Mouse (Mus musculus): ENCODE results near the gene Abcb5. TPM values are rescaled to one million over a fixed set of nuclear protein-coding genes. Genes with fewer than 3 reads are reported as not detected.

Abcb5 gene
- polyA plus RNA-seq, 1 experiment from 2014 or later: not detected

GRCm38 (mm10) chr12:118846221-118846620, 120.0 kb downstream of the Abcb5 start, which contains the start of gene Sp8:
Sp8 (plus strand) TSS chr12:118846329.
- Histone ChIP-seq H3K4me1 (peaks cover 88% of the 10 kb centered on the region), H3K9me3 (no peaks in the 10 kb centered on the region), H3K36me3 (replicated peaks) (peaks cover 19% of the 10 kb centered on the region), H3K27me3 (ENCODE audit: poor library complexity, severe bottlenecking) (peaks cover 98% of the 10 kb centered on the region), H3K4me3 (peak within 1 kb of the TSS; percentile 66), H3K27ac (peak within 1 kb of the TSS; percentile 95)
- WGBS: under 1% methylated on average over 6 of the region's 6 CpGs
- peak; percentile 37 for DNase-seq (ENCODE audit: extremely low spot score, low spot score)

- peaks cover 100% of the 10 kb centered on the region for H3K27me3 ChIP-seq (ENCODE audit: poor library complexity, severe bottlenecking)
- H3K4me1 ChIP-seq: peaks cover 97% of the 10 kb centered on the region
- WGBS: 3% methylated on average over 3 of the region's 3 CpGs
- H3K9me3 ChIP-seq: no peaks in the 10 kb centered on the region
- DNase-seq (ENCODE audit: extremely low spot score, low spot score): no peak
- peaks cover 19% of the 10 kb centered on the region for H3K36me3 ChIP-seq (replicated peaks)
- peak overlapping the region; percentile 66 for H3K4me3 ChIP-seq
- 0 out of 2 replicates have a peak overlapping the region, but pooled peaks have one; percentile 95 for H3K27ac ChIP-seq
Measured at GRCm38 (mm10) chr12:118845351-118845750, 120.9 kb downstream of the Abcb5 start.

GRCm38 (mm10) chr12:118844841-118845240, 121.4 kb downstream of the Abcb5 start:
- H3K4me1 ChIP-seq: peaks cover 98% of the 10 kb centered on the region
- H3K4me3 ChIP-seq: no peak overlapping the region
- H3K9me3 ChIP-seq: no peaks in the 10 kb centered on the region
- no peak overlapping the region for H3K27ac ChIP-seq
- H3K27me3 ChIP-seq (ENCODE audit: poor library complexity, severe bottlenecking): peaks cover 100% of the 10 kb centered on the region
- H3K36me3 ChIP-seq (replicated peaks): peaks cover 15% of the 10 kb centered on the region
- no peak for DNase-seq (ENCODE audit: extremely low spot score, low spot score)
- 5% methylated on average over 3 of the region's 3 CpGs for WGBS

- peak overlapping the region; percentile 53 for H3K4me3 ChIP-seq
- H3K27ac ChIP-seq: peak overlapping the region; percentile 88
- H3K9me3 ChIP-seq: no peaks in the 10 kb centered on the region
- peaks cover 98% of the 10 kb centered on the region for H3K4me1 ChIP-seq
- peaks cover 8% of the 10 kb centered on the region for H3K36me3 ChIP-seq (replicated peaks)
- DNase-seq (ENCODE audit: extremely low spot score, low spot score): no peak
- peaks cover 100% of the 10 kb centered on the region for H3K27me3 ChIP-seq (ENCODE audit: poor library complexity, severe bottlenecking)
Measured at GRCm38 (mm10) chr12:118844111-118844510, 122.1 kb downstream of the Abcb5 start.

- peak overlapping the region; percentile 53 for H3K4me3 ChIP-seq
- DNase-seq (ENCODE audit: extremely low spot score, low spot score): peak; percentile 68
- peak overlapping the region; percentile 88 for H3K27ac ChIP-seq
- peaks cover 100% of the 10 kb centered on the region for H3K27me3 ChIP-seq (ENCODE audit: poor library complexity, severe bottlenecking)
- WGBS: under 1% methylated on average over 33 of the region's 33 CpGs
- H3K9me3 ChIP-seq: no peaks in the 10 kb centered on the region
- no peaks in the 10 kb centered on the region for H3K36me3 ChIP-seq (replicated peaks)
- H3K4me1 ChIP-seq: peaks cover 99% of the 10 kb centered on the region
Measured at GRCm38 (mm10) chr12:118842671-118843411, 123.4 kb downstream of the Abcb5 start.

- H3K4me1 ChIP-seq: peaks cover 100% of the 10 kb centered on the region
- no peak for DNase-seq (ENCODE audit: extremely low spot score, low spot score)
- H3K27me3 ChIP-seq (ENCODE audit: poor library complexity, severe bottlenecking): peaks cover 100% of the 10 kb centered on the region
- 7% methylated on average over 6 of the region's 6 CpGs for WGBS
- no peaks in the 10 kb centered on the region for H3K36me3 ChIP-seq (replicated peaks)
- peak overlapping the region; percentile 88 for H3K27ac ChIP-seq
- peak overlapping the region; percentile 53 for H3K4me3 ChIP-seq
- no peaks in the 10 kb centered on the region for H3K9me3 ChIP-seq
Measured at GRCm38 (mm10) chr12:118841971-118842550, 124.2 kb downstream of the Abcb5 start.

GRCm38 (mm10) chr12:118841381-118841922, 124.8 kb downstream of the Abcb5 start:
- Histone ChIP-seq H3K27me3 (ENCODE audit: poor library complexity, severe bottlenecking) (peaks cover 100% of the 10 kb centered on the region), H3K4me3 (no peak overlapping the region), H3K36me3 (replicated peaks) (no peaks in the 10 kb centered on the region), H3K27ac (peak overlapping the region; percentile 88), H3K9me3 (no peaks in the 10 kb centered on the region), H3K4me1 (peaks cover 100% of the 10 kb centered on the region)
- 3% methylated on average over 5 of the region's 5 CpGs for WGBS
- DNase-seq (ENCODE audit: extremely low spot score, low spot score): peak; percentile 23

GRCm38 (mm10) chr12:118840861-118841260, 125.4 kb downstream of the Abcb5 start:
- H3K27me3 ChIP-seq (ENCODE audit: poor library complexity, severe bottlenecking): peaks cover 100% of the 10 kb centered on the region
- H3K4me3 ChIP-seq: peak overlapping the region; percentile 39
- peaks cover 100% of the 10 kb centered on the region for H3K4me1 ChIP-seq
- peak; percentile 79 for DNase-seq (ENCODE audit: extremely low spot score, low spot score)
- H3K36me3 ChIP-seq (replicated peaks): no peaks in the 10 kb centered on the region
- peak overlapping the region; percentile 88 for H3K27ac ChIP-seq
- 0% methylated on average over 12 of the region's 12 CpGs for WGBS
- no peaks in the 10 kb centered on the region for H3K9me3 ChIP-seq

- Histone ChIP-seq H3K4me3 (peak overlapping the region; percentile 39), H3K27me3 (ENCODE audit: poor library complexity, severe bottlenecking) (peaks cover 100% of the 10 kb centered on the region), H3K27ac (peak overlapping the region; percentile 88), H3K36me3 (replicated peaks) (no peaks in the 10 kb centered on the region), H3K4me1 (peaks cover 95% of the 10 kb centered on the region), H3K9me3 (no peaks in the 10 kb centered on the region)
- peak; percentile 46 for DNase-seq (ENCODE audit: extremely low spot score, low spot score)
- WGBS: under 1% methylated on average over 15 of the region's 15 CpGs
Measured at GRCm38 (mm10) chr12:118840301-118840700, 125.9 kb downstream of the Abcb5 start.

- Histone ChIP-seq H3K27ac (0 out of 2 replicates have a peak overlapping the region, but pooled peaks have one; percentile 88), H3K9me3 (no peaks in the 10 kb centered on the region), H3K4me1 (peaks cover 95% of the 10 kb centered on the region), H3K27me3 (ENCODE audit: poor library complexity, severe bottlenecking) (peaks cover 100% of the 10 kb centered on the region), H3K4me3 (no peak overlapping the region), H3K36me3 (replicated peaks) (no peaks in the 10 kb centered on the region)
- DNase-seq (ENCODE audit: extremely low spot score, low spot score): no peak
- 4% methylated on average over 5 of the region's 5 CpGs for WGBS
Measured at GRCm38 (mm10) chr12:118839398-118839797, 126.8 kb downstream of the Abcb5 start.

- Histone ChIP-seq H3K27me3 (ENCODE audit: poor library complexity, severe bottlenecking) (peaks cover 94% of the 10 kb centered on the region), H3K36me3 (replicated peaks) (no peaks in the 10 kb centered on the region), H3K4me1 (peaks cover 86% of the 10 kb centered on the region), H3K9me3 (no peaks in the 10 kb centered on the region), H3K27ac (no peak overlapping the region), H3K4me3 (no peak overlapping the region)
- 1% methylated on average over 2 of the region's 2 CpGs for WGBS
- DNase-seq (ENCODE audit: extremely low spot score, low spot score): no peak
Measured at GRCm38 (mm10) chr12:118838260-118838659, 128.0 kb downstream of the Abcb5 start.

GRCm38 (mm10) chr12:118837361-118837760, 128.9 kb downstream of the Abcb5 start:
- peak overlapping the region; percentile 86 for H3K27ac ChIP-seq
- peaks cover 90% of the 10 kb centered on the region for H3K27me3 ChIP-seq (ENCODE audit: poor library complexity, severe bottlenecking)
- H3K4me3 ChIP-seq: peak overlapping the region; percentile 69
- 2% methylated on average over 11 of the region's 11 CpGs for WGBS
- no peaks in the 10 kb centered on the region for H3K9me3 ChIP-seq
- no peak for DNase-seq (ENCODE audit: extremely low spot score, low spot score)
- no peaks in the 10 kb centered on the region for H3K36me3 ChIP-seq (replicated peaks)
- H3K4me1 ChIP-seq: peaks cover 77% of the 10 kb centered on the region
